Mouse (Mus musculus) heart, adult 9 months (tissue): ENCODE measurements at regions not wholly inside any gene's neighbourhood (a gene's known extent, or its start where the extent isn't known, plus 50 kb on each side); places are given as distances from the start of the nearest gene placed in this dataset.
A peak's percentile ranks its signal among the peaks of the same experiment; 100 is the strongest.

Experiments used
- DNase-seq, 2 experiments: peaks; one replicate each; pipeline ENCODE4 v3.0.0; 2022; ENCODE audit warnings: low spot score in 2 of 2

DNA sequence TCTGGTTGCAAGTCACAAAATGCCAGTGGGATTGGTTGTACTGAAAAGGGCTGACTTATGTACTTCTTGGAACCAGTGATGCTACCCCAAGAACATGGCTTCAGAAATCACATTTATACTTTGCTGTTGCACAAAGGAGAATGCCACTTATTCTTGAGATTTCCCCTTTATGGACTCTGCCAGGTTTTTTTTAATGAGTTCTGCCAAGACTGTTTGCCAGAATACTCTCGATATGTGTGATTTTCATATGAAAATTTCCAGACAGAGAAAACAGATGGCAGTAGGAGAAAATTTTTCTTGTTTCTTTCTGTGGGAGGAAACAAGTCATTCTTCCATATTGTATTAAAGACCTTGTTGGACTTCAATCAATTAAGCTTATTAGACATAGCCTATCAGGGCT lies 281.0 kb upstream of the Tle1 start:
- no peak for DNase-seq

DNA sequence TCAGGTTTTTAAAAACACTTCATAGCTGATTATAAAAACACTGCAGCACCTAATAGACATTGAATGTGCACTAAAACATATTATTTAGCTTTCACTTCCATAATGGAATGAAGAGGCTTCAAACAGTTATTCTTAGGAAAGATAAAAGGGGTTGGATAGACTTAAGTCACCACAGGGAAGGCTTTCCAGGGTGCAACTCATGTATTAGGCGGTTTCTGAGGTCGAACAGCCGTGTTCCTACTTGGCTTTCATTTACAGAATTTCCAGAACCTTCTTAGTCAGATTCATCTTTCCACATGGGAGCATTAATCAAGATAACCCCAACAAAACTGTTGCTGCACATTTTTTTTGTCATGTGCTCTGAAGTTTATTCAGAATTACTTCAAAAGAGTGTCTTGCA lies 279.8 kb upstream of the Tle1 start:
- no peak for DNase-seq

DNA sequence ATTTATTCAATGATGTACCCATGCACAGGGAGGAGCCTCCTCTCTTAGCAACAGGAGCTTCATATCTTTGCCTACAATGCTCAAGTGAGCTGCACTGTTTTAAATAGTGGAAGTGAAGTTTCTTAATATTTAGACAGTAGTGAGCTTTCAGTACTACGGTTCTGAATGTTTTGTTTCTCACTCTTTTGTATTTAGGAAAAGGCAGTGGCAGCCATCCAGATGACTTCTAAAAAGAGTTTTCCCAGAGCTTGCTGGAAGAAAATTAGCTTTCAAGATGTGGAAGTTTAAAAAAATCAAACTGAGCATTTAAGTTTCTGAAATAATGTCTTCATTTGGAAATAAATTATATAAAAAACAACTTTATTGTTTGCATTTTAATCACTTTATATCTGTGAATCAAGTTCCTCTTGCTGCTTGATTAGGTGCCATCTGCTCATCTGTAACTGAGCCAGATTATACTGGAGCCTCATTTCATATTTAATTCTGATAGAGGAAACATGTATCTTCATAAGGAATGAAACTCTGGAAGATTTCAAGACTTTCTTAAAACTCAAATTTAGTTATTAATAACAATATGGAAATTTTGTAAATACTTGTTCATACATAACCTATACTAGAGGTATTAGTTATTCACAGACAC lies 268.6 kb upstream of the Tle1 start:
- DNase-seq = no peak

DNA sequence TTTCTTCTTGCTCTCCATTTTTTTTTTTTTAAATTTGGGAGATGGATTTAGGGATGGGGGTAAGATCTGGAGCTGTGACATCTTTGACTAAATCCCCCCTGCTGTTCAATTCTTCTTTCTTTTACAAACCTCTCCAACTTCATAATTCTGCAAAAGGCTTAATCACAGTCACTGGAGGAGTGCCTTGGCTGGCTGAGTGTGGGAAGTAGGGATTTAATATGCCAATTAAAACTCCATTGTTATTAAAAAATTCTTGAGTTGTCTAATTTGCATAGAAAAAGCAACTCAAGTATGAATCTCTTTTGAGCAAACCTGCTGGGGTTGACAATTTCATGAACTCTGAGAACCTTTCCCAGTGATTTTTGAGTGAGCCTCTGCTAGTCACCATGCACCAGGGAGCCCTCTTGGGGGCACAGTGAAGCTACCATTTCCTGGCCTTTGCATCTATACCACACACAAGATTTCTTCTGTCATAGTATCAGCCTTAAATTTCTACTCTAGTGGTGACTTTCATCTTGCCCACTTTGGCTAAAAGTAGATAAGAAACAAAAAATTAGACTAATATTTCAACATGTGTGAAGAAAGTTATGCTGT lies 243.6 kb upstream of the Tle1 start:
- DNase-seq = no peak

DNA sequence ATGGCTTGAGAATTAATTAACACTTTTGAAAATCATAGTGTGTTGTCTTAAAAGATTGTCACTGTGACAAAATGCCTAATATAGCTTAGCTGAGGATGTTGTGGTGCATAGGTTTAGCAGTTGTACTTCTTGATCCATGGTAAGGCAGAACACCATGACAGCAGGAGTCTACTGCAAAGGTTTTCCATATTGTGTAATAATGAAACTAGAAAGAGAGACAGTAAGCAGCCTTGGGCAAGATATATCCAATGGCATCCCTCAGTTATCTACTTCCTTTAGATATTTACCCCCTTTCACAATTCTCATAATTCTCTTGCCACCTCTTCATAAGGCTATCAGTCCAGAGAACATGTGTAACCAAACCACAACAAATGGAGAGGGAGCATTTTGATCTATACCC lies 236.6 kb upstream of the Tle1 start:
- no peak for DNase-seq

DNA sequence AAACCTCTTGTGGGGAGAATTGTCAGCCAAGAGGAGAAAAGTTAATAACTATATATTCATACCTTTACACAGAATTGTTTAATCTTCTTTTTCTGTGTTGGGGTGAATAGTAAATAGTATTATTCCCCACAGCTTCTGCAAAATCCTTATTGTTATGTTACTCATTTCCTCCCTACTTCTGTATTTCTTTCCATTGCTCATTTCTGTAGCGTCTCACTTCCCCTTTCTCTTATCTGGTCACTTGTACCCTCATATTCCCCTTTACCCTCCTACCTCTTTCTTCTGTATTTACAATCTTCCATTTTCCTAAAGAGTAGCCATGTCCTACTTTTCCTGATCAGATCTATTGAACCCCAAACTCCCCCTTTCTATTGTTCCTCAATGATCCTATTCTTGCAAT lies 224.6 kb upstream of the Tle1 start:
- DNase-seq = no peak

DNA sequence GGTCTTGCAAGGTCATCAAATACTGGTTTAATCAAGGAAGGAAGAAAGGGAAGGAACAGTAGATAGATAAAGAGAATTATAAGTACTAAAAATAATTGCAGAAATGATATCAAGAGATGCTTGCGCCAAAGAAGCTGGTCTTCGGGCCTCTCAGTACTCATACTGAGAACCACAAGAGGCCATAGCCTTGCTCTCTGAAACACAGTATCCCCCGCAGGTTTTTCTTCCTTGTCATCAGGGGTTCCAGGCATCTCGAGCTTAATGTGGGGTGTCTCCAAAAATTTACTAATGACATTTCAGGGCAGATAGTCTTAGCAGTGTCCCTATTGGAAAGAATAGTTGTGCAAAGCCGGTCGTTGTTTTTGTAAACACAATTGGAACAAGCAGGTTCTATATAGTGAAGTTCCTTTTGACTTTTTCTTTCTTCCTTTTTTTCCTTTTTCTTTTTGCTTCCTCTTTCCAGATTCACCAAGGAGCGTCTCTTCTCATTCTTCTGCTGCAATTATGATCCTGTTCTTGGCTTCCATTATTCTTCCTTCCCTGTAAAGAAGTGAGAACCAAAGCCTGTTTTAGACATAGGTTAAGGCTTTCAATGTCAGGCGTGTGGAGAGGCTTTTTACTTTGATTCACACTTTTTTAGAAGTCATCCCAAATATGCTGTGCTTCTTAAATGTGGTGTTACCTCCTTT lies 211.5 kb upstream of the Tle1 start:
- DNase-seq = no peak

DNA sequence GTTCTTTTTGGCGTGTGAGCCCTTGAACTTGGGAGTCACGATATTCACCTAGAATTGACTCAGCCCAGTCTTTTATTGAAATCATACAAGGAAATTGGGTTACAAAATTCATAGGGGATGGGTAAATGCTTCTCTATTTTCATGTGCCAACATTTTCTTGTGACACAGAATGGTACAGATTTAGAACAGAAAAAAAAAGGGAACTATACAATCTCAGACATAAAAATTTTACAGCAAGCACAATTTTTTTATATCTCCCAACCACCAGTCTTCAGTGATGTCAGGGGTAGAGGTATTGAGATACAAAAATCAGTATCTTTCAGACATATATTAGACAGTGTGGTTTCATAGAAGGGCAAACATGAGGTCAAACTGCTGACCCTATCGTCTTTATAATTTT lies 210.6 kb upstream of the Tle1 start:
- peak in 1 of 2 experiments; percentile 22 for DNase-seq

DNA sequence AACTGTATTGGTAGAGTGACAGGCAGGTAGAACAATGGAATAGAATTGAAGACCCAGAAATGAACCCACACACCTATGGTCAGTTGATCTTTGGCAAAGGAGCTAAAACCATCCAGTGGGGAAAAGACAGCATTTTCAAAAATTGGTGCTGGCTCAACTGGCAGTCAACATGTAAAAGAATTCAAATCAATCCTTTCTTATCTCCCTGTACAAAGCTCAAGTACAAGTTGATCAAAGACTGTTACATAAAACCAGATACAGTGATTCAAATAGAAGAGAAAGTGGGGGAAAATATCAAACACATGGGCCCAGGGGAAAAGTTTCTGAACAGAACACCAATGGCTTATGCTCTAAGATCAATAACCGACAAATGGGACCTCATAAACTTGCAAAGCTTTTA lies 200.0 kb upstream of the Tle1 start:
- no peak for DNase-seq

DNA sequence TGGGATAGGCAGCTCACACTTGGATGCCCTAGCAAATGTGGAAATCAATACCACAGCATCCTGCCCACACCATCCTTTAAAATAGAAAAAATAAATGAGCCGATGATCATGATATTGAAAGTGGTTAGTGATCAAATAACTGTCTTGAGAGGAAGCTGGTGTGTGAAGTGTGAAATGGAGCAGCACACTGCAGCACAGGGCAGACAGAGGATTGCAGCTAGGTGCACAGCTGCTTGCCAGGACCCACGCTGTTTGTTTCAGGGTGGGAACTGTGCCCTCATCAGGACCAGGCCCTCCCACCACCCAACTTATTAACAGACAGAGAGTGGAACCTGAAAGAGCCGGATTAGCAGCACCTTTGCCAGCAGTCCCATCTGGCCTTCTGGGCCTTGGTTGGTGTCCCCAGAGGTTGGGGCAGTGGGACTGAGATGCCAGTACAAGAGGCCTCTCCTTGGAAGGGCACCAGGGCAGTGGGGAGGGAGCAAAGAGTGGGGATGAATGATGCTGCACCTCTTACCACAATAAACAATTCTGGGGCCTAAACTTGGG lies 191.2 kb upstream of the Tle1 start:
- no peak for DNase-seq

DNA sequence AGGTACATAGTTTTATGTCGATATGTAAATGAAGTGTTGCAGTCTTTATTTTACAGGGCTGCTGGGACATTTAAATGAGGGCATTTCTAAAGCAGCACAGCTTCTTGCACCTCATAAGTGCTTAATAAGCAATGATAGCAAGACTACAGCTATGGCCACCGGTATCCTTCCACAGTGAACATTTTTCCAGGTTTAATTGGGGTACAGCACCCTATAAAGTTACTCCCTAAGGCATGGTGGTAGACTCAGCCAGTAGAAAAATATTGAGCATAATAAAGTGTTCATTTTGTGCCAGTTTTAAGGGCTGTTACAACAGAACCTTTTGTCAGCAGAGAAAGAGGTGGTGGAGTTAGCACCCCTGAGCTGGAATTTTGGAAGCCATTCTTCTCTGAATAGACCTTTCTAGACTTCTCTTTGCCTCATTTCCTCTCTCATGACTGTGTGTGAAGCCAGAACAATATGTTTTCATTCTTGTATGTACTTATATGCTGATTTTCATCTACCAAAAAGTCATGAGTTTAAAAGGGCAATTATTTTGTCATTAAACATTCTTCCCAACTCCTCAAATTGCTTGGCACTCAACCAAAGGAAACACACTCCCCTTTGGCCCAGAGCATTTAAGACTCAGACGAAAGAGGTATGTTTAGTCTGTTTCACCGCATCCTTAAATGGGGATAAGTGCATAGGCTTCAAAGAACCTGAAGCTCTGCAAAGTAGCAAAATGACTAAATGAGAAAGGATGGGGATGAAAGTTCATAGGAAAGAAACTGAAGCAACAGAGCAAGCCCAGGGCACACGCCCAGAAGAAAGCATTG lies 189.3 kb upstream of the Tle1 start:
- DNase-seq = no peak

DNA sequence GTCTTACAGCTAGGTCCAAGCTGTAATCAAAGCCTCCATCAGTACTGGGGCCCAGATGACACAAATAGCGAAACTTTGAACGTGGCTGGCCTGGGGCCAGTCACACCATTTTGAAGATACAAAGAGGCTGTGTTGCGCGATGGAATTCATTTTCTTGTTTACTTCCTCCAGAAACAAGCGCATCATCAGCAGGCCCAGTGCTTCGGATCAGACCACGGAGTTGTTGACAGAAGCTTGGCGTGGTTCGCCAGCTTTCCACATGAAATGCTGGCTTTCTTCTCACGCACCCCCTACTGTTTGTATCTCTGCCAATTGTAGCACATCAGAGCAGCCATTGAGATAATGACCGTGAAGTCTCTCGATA lies 184.2 kb upstream of the Tle1 start:
- DNase-seq = peak; percentile 25 to 58

DNA sequence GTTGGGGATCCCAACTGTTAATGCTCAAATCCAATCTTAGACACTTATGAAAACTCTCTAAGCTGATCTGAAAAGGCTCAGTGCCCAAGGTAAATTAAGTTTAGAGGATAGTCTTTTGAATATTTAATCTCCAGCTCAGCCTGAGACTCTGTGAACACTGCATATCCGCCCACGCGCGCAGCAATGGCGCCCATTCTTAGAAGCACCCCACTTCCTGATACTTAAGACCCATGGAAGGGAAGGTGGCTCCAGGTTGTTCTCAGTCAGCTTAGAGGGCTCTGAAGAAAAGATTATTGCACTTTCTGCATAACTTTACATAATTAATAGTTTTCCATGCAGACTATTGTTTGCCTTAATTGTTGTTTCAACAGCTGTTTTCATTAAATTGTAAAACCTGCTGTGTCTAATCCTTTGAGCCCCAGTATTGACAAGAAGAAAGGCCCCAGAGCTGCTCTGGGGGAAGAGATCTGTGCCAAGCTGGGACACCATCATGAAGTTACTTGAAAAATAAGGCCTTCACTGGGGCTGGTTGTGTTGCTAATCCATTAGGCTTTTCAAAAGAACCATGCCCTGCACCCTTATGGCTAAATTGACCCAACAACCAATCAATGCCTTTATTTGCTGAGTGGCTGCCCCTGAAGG lies 183.7 kb upstream of the Tle1 start:
- DNase-seq = no peak

DNA sequence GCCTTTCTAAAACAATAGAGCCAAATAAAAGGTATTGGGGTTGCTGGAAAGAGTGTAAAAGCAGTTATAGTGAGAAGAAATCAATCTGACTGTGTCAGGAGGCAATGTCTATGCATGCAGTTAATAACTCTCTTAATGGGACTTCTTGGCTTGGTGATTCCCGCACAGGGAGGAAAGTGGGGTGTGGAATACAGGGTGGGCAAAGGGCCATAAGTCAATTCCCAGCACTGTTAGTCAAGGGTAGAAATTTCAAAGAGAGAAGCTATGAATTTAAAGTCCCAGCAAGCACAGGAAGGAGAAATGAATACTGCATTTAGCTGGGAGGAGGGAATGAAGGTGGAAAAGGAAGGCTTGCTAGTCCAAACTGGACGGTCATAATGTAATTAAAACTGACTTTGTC lies 183.0 kb upstream of the Tle1 start:
- no peak for DNase-seq

DNA sequence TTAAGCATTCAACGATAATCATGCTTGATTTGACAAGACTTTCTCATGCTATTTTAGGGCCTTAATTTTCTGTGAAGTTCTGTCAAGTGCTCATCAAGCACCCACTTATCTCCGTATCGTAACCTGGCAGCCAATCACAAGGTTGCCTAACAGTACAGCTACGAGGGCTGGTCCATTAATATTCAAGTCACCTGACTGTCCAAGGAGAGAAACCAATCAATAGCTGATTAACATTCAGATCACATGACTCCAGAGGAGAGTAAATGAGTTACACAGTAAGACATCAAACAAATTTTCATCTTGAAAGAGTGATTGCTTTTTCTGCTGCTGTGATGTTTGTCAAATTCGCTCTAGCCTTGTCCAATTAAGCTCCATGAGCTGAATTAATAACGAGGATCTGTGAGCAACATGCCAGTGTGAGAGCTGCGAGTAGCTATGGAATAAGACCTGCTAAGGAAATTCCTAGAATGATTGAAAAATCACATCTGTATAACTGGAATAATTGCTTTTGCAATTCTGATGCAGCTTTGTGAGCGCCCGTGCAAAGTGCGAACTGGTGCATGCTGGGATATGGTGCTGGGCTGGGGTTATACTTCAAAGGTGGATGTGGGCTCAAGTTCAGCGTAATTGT lies 181.9 kb upstream of the Tle1 start:
- no peak for DNase-seq

DNA sequence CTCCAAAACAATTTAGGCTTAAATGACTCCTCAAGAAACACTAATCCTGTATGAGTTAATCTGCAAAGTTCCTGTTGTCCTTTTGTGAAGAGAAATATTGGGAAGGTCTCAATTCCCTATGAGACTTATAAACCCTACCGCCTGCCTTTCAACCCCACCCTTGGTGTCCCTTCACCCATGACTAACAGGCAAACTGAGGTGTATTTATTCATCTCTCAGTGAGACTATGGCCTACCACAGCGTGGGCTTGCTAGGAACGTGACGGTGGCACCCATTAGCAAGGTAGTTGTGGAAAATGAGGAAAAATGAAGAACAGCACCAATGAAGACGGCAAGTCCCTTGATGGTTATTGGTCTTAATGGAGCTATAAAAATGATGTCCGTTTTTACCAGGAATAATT lies 181.0 kb upstream of the Tle1 start:
- no peak for DNase-seq

DNA sequence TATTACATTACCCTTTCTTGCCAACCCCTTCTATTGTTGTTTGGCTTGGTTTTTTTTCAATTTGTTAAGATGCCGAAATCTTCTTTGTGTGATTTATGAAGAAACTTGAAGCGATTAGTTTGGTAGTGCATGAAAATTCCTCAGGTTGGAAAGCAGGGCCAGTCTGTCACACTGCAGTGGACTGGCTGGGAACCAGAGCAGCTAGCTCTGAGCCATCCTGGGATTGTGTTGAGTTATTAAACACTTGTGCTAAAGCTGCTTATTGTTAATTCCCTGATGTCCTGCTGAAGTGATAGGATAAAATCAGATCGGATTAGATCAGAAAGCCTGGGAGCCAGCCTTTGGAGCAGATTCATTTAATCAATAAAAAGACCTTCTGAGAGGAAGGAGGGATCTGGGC lies 180.4 kb upstream of the Tle1 start:
- no peak for DNase-seq

DNA sequence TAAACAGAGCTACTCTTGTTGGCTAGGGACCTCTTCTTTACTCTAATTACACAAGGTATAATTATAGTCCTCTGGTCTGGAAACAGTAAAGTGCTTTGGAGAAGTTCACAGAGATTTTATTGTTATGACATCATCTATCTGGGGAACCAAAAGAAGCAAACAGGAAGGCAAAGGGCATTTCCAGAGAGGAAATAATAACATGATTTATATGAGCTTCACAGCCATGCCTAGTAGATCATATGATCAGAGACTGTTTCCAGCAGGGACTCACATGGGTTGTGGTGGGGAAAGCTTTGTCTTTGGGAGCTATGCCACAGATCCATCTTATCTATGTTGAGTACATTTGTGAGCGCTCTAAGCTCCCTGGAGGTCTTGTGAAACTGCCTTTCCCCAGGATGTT lies 178.8 kb upstream of the Tle1 start:
- peak; percentile 29 to 54 for DNase-seq

DNA sequence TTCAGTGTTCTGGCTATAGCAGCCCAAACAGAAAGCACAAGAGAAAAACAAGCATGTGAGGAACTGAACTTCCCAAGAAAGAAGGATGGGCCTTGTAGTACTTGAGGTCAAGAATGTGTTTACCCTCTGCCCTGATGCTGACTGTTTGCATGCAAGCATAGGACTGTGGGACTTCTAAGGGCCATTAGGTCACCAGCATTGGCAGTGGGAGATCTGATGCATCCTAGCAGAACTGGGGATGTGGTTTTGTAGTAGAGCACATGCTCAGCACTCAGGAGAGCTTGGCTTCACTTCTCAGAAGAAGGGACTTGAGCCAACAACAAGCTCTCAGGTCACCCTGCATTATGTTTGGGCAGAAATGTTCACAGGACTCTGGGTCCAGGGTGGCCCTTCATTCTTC lies 178.3 kb upstream of the Tle1 start:
- DNase-seq = peak; percentile 12 to 18

DNA sequence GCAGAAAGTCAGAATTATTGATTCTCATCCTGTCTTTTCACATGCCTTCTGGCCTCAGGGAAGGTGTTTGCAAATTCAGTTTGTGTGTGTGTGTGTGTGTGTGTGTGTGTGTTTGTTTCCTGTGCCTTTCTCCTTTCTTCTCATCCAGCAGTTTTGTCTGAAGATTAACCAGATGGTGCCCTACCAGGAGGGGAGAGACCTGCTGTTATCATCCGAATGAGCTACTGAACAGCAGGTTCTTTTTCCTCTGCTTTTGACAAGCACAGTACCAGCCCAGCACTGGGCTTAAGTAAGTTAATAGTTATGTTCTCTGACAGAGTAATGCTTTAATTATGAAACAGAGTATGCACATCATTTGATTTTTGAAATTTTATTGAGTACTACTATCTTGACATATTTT lies 176.8 kb upstream of the Tle1 start:
- DNase-seq = no peak

DNA sequence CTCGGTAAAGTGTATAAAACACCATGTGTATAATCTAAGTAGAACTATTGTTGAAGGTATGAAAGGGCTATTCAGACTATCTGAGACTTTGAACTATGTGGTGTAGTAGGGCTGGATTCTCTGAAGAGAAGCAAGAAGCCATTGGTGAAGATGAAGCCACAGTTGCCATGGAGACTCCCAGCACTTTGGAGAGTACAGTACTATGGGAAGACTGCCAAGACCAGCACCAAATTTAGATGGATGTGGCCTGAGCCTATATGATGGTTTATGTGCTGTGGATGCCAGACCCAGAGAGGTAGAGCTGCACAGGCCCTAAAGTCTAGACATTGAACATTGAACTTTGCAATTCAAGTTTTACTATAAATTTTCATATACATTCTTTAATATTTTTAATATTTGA lies 151.3 kb upstream of the Tle1 start:
- no peak for DNase-seq

DNA sequence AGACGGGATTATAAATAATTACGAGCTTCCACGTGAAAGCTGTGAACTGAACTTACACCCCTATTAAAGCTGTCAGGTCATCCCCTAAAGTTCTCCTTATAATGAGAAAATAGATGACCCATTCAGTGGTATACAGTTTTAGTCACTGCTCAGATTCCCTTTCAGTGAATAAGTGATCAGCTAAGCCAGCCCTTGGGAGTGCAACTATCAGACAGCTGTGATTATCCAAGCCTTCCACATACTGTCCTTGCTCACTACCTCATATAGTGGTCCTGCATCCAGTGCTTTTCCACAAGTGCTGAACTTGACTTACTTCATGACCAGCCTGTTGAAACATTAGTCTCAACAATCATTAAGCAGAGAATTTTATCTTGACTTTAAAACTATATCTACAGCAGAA lies 131.2 kb upstream of the Tle1 start:
- DNase-seq = no peak
